ENCODE assay signal across 32 mouse cellular contexts in genomic region chr10:13135276-13135675, GRCm38 (mm10). TPM values are rescaled to one million over a fixed set of nuclear protein-coding genes. Genes with fewer than 3 reads are reported as not detected.
DNase-seq lines count a peak whose midpoint lies in the region; ATAC-seq and TF ChIP-seq lines count a peak whose summit lies in the region.
"Had no signal": no experiment of that assay in that cellular context is flagged by ENCODE, and none has a peak within 500 bp of the region (broad histone marks: within the 10 kb centered on the region; RNA-seq: fewer than 3 reads in every experiment).

No protein-coding gene starts in this region.

- peak; percentile 11 to 43 for DNase-seq in adrenal gland, postnatal 36 days
- DNase-seq in adrenal gland, postnatal 10 days = no peak
- peak; percentile 58 for DNase-seq in heart, embryonic 10.5 days (ENCODE audit: low spot score)
- no peak for DNase-seq in heart, postnatal 25 days (ENCODE audit: low spot score)
- DNase-seq in midbrain, embryonic 10.5 days (ENCODE audit: low spot score) = peak; percentile 7
- peak; percentile 11 for DNase-seq in stomach, postnatal 0 days (ENCODE audit: low spot score)
- DNase-seq in cerebellum, postnatal 10 days = no peak
- DNase-seq: adrenal gland, postnatal 25 days; cerebellum, adult 11-12 months; cerebellum, adult 8-10 months; cerebellum, postnatal 14 days; gastrocnemius, postnatal 25 days; heart, postnatal 10 days; heart, postnatal 4 days; kidney, adult 11 months had no signal

- H3K27ac ChIP-seq in heart, embryonic 10.5 days = no peak overlapping the region
- H3K27ac ChIP-seq in midbrain, embryonic 10.5 days (replicated peaks) = 0 out of 2 replicates have a peak overlapping the region, but pooled peaks have one; percentile 1
- H3K27ac ChIP-seq in midbrain, embryonic 13.5 days = no peak overlapping the region
- H3K27ac ChIP-seq in stomach, postnatal 0 days (replicated peaks) = no peak overlapping the region
- H3K27ac ChIP-seq: heart, embryonic 15.5 days; hindbrain, embryonic 14.5 days; hindbrain, postnatal 0 days had no signal

- TF ChIP-seq CTCF in stomach, postnatal 0 days (IDR thresholded peaks at IDR 0.05; ENCODE audit: low read depth) = no peak

- no peak for TF ChIP-seq EP300 in stomach, postnatal 0 days (optimal IDR thresholded peaks at IDR 0.05)

- no peak for ATAC-seq in midbrain, embryonic 13.5 days
- ATAC-seq in stomach, postnatal 0 days (ENCODE audit: low FRiP score, low TSS enrichment) = no peak; the same call in 1 of the 2 replicates
- ATAC-seq: CD4-positive, CD25-positive, alpha-beta regulatory T cell, adult 4 months; forebrain, embryonic 14.5 days; hindbrain, postnatal 0 days; inflammation-experienced regulatory T-cells, adult 6 months had no signal

- H3K4me2 ChIP-seq in midbrain, embryonic 13.5 days (replicated peaks) = no peak overlapping the region
- no peak overlapping the region for H3K4me2 ChIP-seq in stomach, postnatal 0 days (replicated peaks; ENCODE audit: low read depth)
- H3K4me2 ChIP-seq: heart, embryonic 12.5 days; heart, embryonic 15.5 days; hindbrain, embryonic 14.5 days had no signal

- H3K9me3 ChIP-seq in heart, embryonic 10.5 days = no peaks in the 10 kb centered on the region
- no peaks in the 10 kb centered on the region for H3K9me3 ChIP-seq in midbrain, embryonic 10.5 days (replicated peaks)
- H3K9me3 ChIP-seq in midbrain, embryonic 13.5 days = no peaks in the 10 kb centered on the region
- no peaks in the 10 kb centered on the region for H3K9me3 ChIP-seq in stomach, postnatal 0 days (ENCODE audit: control insufficient read depth, low read length)
- H3K9me3 ChIP-seq: heart, embryonic 12.5 days; heart, embryonic 15.5 days had no signal

- no peaks in the 10 kb centered on the region for H3K27me3 ChIP-seq in heart, embryonic 10.5 days (ENCODE audit: insufficient read depth, poor library complexity, severe bottlenecking)
- H3K27me3 ChIP-seq in midbrain, embryonic 10.5 days (ENCODE audit: low read depth, poor library complexity, severe bottlenecking) = no peaks in the 10 kb centered on the region
- H3K27me3 ChIP-seq in midbrain, embryonic 13.5 days = no peaks in the 10 kb centered on the region
- H3K27me3 ChIP-seq in stomach, postnatal 0 days (ENCODE audit: control insufficient read depth, insufficient read depth, low read length) = no peaks in the 10 kb centered on the region
- H3K27me3 ChIP-seq: heart, embryonic 12.5 days; heart, embryonic 15.5 days had no signal

- 88% methylated on average over 7 of the region's 7 CpGs for WGBS in heart, embryonic 10.5 days
- 95% methylated on average over 7 of the region's 7 CpGs for WGBS in midbrain, embryonic 10.5 days
- 97% methylated on average over 7 of the region's 7 CpGs for WGBS in midbrain, embryonic 13.5 days
- WGBS in stomach, postnatal 0 days = 95% methylated on average over 7 of the region's 7 CpGs

- no peak overlapping the region for H3K9ac ChIP-seq in midbrain, embryonic 13.5 days (replicated peaks)
- no peak overlapping the region for H3K9ac ChIP-seq in stomach, postnatal 0 days (ENCODE audit: low read length)
- H3K9ac ChIP-seq: heart, embryonic 12.5 days; heart, embryonic 15.5 days; hindbrain, embryonic 14.5 days had no signal

- H3K36me3 ChIP-seq in heart, embryonic 10.5 days = no peaks in the 10 kb centered on the region
- H3K36me3 ChIP-seq in midbrain, embryonic 10.5 days = 0 out of 2 replicates have a peak, but pooled peaks cover under 1% of the 10 kb centered on the region
- no peaks in the 10 kb centered on the region for H3K36me3 ChIP-seq in midbrain, embryonic 13.5 days
- H3K36me3 ChIP-seq in stomach, postnatal 0 days (ENCODE audit: control insufficient read depth, insufficient read depth, low read length) = no peaks in the 10 kb centered on the region
- H3K36me3 ChIP-seq: heart, embryonic 12.5 days; heart, embryonic 15.5 days had no signal

- H3K4me3 ChIP-seq in heart, embryonic 10.5 days = no peak overlapping the region
- H3K4me3 ChIP-seq in midbrain, embryonic 10.5 days = no peak overlapping the region
- H3K4me3 ChIP-seq in midbrain, embryonic 13.5 days (replicated peaks) = no peak overlapping the region
- H3K4me3 ChIP-seq in stomach, postnatal 0 days (ENCODE audit: low read depth, low read length) = no peak overlapping the region
- H3K4me3 ChIP-seq: heart, embryonic 12.5 days; heart, embryonic 15.5 days had no signal

- H3K4me1 ChIP-seq in heart, embryonic 10.5 days = no peaks in the 10 kb centered on the region
- H3K4me1 ChIP-seq in midbrain, embryonic 10.5 days = peaks cover 5% of the 10 kb centered on the region
- H3K4me1 ChIP-seq in midbrain, embryonic 13.5 days (replicated peaks) = no peaks in the 10 kb centered on the region
- no peaks in the 10 kb centered on the region for H3K4me1 ChIP-seq in stomach, postnatal 0 days (replicated peaks; ENCODE audit: control insufficient read depth, insufficient read depth)

- intact Hi-C loops in heart, postnatal 25 days (cut with DNase I) = no loop called here

RNA-seq across cellular contexts. Expression of gene Zc2hc1b, which starts 42.5 kb away (rescaled TPM):
- not detected for total RNA-seq in adrenal gland, postnatal 36 days (2021)
- total RNA-seq in adrenal gland, postnatal 10 days (2021) = not detected
- polyA plus RNA-seq in heart, embryonic 10.5 days (2016; fragmentation: Nextera tagmentation; extraction: Ambion mirVana) = not detected in 2 replicates
- not detected for total RNA-seq in heart, postnatal 25 days (2021)
- not detected in 2 replicates for polyA plus RNA-seq in midbrain, embryonic 10.5 days (2016; fragmentation: Nextera tagmentation; extraction: Ambion mirVana)
- not detected in 2 replicates for polyA plus RNA-seq in midbrain, embryonic 13.5 days (2015; fragmentation: Nextera tagmentation; extraction: Ambion mirVana)
- polyA plus RNA-seq in stomach, postnatal 0 days (2015; fragmentation: Nextera tagmentation; extraction: Ambion mirVana) = not detected in 2 replicates
- total RNA-seq: adrenal gland, postnatal 25 days; gastrocnemius, adult 8-10 months; gastrocnemius, postnatal 25 days; heart, adult 8-10 months; heart, postnatal 10 days; heart, postnatal 4 days; hindbrain, postnatal 0 days; MEL had no signal
- polyA plus RNA-seq: C2C12; CD4-positive, CD25-positive, alpha-beta regulatory T cell, adult 4 months; embryonic facial prominence, embryonic 11.5 days; embryonic facial prominence, embryonic 14.5 days; forebrain, embryonic 11.5 days; forebrain, embryonic 14.5 days; gonadal fat pad, adult 2 months; heart, embryonic 12.5 days; heart, embryonic 15.5 days; hindbrain, embryonic 11.5 days; hindbrain, embryonic 14.5 days; hindbrain, postnatal 0 days; inflammation-experienced regulatory T-cells, adult 6 months had no signal

RNA-seq across cellular contexts. Expression of gene Ltv1, which starts 57.7 kb away (rescaled TPM):
- 10 to 100 TPM; 38.6 to 50.1 TPM for total RNA-seq in adrenal gland, postnatal 36 days (2021)
- total RNA-seq in adrenal gland, postnatal 10 days (2021) = 10 to 100 TPM; 30.5 to 37.0 TPM
- polyA plus RNA-seq in heart, embryonic 10.5 days (2016; fragmentation: Nextera tagmentation; extraction: Ambion mirVana) = 79.1 and 81.1 TPM in 2 replicates
- total RNA-seq in heart, postnatal 25 days (2021) = 10 to 100 TPM; 22.9 to 25.0 TPM
- polyA plus RNA-seq in midbrain, embryonic 10.5 days (2016; fragmentation: Nextera tagmentation; extraction: Ambion mirVana) = 67.1 and 74.0 TPM in 2 replicates
- polyA plus RNA-seq in midbrain, embryonic 13.5 days (2015; fragmentation: Nextera tagmentation; extraction: Ambion mirVana) = 38.0 and 46.7 TPM in 2 replicates
- polyA plus RNA-seq in stomach, postnatal 0 days (2015; fragmentation: Nextera tagmentation; extraction: Ambion mirVana) = 58.2 and 63.1 TPM in 2 replicates

Comparison
In these comparisons a context has a peak if more than half of its experiments do, and no peak if none do; other contexts are left out.
1. DNase-seq: peak in adrenal gland, postnatal 36 days (2 of 2), heart, embryonic 10.5 days (single experiment), midbrain, embryonic 10.5 days (single experiment) and stomach, postnatal 0 days (single experiment); none in adrenal gland, postnatal 10 days (single experiment), heart, postnatal 25 days (single experiment) and cerebellum, postnatal 10 days (0 of 2).